Mouse (Mus musculus) lung, adult 2 months (tissue): ENCODE data around the gene Adam21. TPM values are rescaled to one million over a fixed set of nuclear protein-coding genes. Genes with fewer than 3 reads are reported as not detected.

Experiments
- DNase-seq: peaks from one replicate; pipeline ENCODE4 v3.0.0; 2022
- H3K4me1 ChIP-seq: fragments of 200-500 bp; 2 replicates; pipeline ENCODE4 v1.6.1; 2011; ENCODE audit warnings: low read length; ENCODE audit not compliant: control insufficient read depth, insufficient read depth
- H3K4me3 ChIP-seq: fragments of 200-500 bp; replicated peaks from 2 replicates; pipeline ENCODE3; 2011; ENCODE audit warnings: low read depth, mild to moderate bottlenecking, control low read depth, low read length; ENCODE audit errors: extremely low read depth
- CTCF ChIP-seq: fragments of 200-500 bp; IDR thresholded peaks from 2 replicates; pipeline ENCODE4 v1.5.1; 2011; ENCODE audit warnings: mild to moderate bottlenecking, low read length, control low read depth; ENCODE audit not compliant: insufficient read depth
- POLR2A ChIP-seq: fragments of 200-500 bp; IDR thresholded peaks from 2 replicates; pipeline ENCODE4 v1.6.1; 2011; ENCODE audit warnings: low read depth, mild to moderate bottlenecking, control low read depth, low read length, borderline replicate concordance; ENCODE audit errors: extremely low read depth
- WGBS: fragments of 180-500 bp; shearing (Covaris S2); methylation state at CpG from one replicate; pipeline ENCODE4 v1.1.7; 2018; 5-methylcytosine and 5-hydroxymethylcytosine counted together
- polyA plus RNA-seq: library from polyadenylated mRNA; depleted of rRNA; stranded (reverse); fragments of >200 nt; gene quantifications from 2 replicates; pipeline ENCODE4 v1.2.3, GENCODE M21; 2012; rRNA removed

The Adam21 gene
- not detected in 2 replicates for polyA plus RNA-seq

GRCm38 (mm10) chr12:81568374-81568773, at the start of gene Adam21:
Adam21 (minus strand) TSS chr12:81568474.
- DNase-seq: no peak
- H3K4me1 ChIP-seq: no peaks in the 10 kb centered on the region
- 98% methylated on average over 1 of the region's 1 CpGs for WGBS
- H3K4me3 ChIP-seq: no peak within 1 kb of the TSS
- TF ChIP-seq CTCF: no peak
- TF ChIP-seq POLR2A: no peak

- WGBS: 42% methylated on average over 7 of the region's 7 CpGs
- no peak for DNase-seq
- TF ChIP-seq CTCF (no peak), POLR2A (no peak)
- H3K4me1 ChIP-seq: no peaks in the 10 kb centered on the region
- no peak overlapping the region for H3K4me3 ChIP-seq
Observed at GRCm38 (mm10) chr12:81616980-81617379, 48.7 kb upstream of the Adam21 start.

GRCm38 (mm10) chr12:81615807-81616206, 47.5 kb upstream of the Adam21 start:
- DNase-seq: no peak
- Histone ChIP-seq H3K4me1 (no peaks in the 10 kb centered on the region), H3K4me3 (no peak overlapping the region)
- no peak for TF ChIP-seq CTCF
- TF ChIP-seq POLR2A: no peak
- WGBS: 80% methylated on average over 6 of the region's 6 CpGs

- no peak for DNase-seq
- TF ChIP-seq CTCF (no peak), POLR2A (no peak)
- Histone ChIP-seq H3K4me3 (no peak overlapping the region), H3K4me1 (no peaks in the 10 kb centered on the region)
Observed at GRCm38 (mm10) chr12:81609445-81609844, 41.2 kb upstream of the Adam21 start.

GRCm38 (mm10) chr12:81604995-81605784, 36.9 kb upstream of the Adam21 start:
- Histone ChIP-seq H3K4me1 (no peaks in the 10 kb centered on the region), H3K4me3 (no peak overlapping the region)
- 56% methylated on average over 5 of the region's 5 CpGs for WGBS
- TF ChIP-seq POLR2A (no peak), CTCF (no peak)
- DNase-seq: no peak

- Histone ChIP-seq H3K4me1 (no peaks in the 10 kb centered on the region), H3K4me3 (no peak overlapping the region)
- TF ChIP-seq POLR2A: no peak
- TF ChIP-seq CTCF: no peak
- WGBS: 80% methylated on average over 8 of the region's 8 CpGs
- no peak for DNase-seq
Observed at GRCm38 (mm10) chr12:81596547-81597262, 28.4 kb upstream of the Adam21 start.

- peak; percentile 90 for DNase-seq
- TF ChIP-seq CTCF (no peak), POLR2A (no peak)
- WGBS: 2% methylated on average over 36 of the region's 36 CpGs
- Histone ChIP-seq H3K4me1 (no peaks in the 10 kb centered on the region), H3K4me3 (peak within 1 kb of the TSS; percentile 89)
Observed at GRCm38 (mm10) chr12:81594902-81595671, 26.8 kb upstream of the Adam21 start, which contains the start of gene Med6. Med6 (minus strand) TSS chr12:81595008.

GRCm38 (mm10) chr12:81567931-81568330, 343 bp downstream of the Adam21 start:
- H3K4me1 ChIP-seq: no peaks in the 10 kb centered on the region
- H3K4me3 ChIP-seq: no peak overlapping the region
- TF ChIP-seq POLR2A (no peak), CTCF (no peak)
- 80% methylated on average over 5 of the region's 5 CpGs for WGBS
- no peak for DNase-seq

GRCm38 (mm10) chr12:81564173-81564572, 4.1 kb downstream of the Adam21 start:
- WGBS: 97% methylated on average over 3 of the region's 3 CpGs
- no peak for TF ChIP-seq POLR2A
- TF ChIP-seq CTCF: no peak
- no peaks in the 10 kb centered on the region for H3K4me1 ChIP-seq
- H3K4me3 ChIP-seq: no peak overlapping the region
- DNase-seq: no peak

- TF ChIP-seq CTCF: no peak
- TF ChIP-seq POLR2A: no peak
- WGBS: 85% methylated on average over 3 of the region's 3 CpGs
- Histone ChIP-seq H3K4me1 (no peaks in the 10 kb centered on the region), H3K4me3 (no peak overlapping the region)
- DNase-seq: no peak
Observed at GRCm38 (mm10) chr12:81549286-81549685, 19.0 kb downstream of the Adam21 start.
